Mouse (Mus musculus): ENCODE data around the gene Olig3.

Olig3 gene

DNA sequence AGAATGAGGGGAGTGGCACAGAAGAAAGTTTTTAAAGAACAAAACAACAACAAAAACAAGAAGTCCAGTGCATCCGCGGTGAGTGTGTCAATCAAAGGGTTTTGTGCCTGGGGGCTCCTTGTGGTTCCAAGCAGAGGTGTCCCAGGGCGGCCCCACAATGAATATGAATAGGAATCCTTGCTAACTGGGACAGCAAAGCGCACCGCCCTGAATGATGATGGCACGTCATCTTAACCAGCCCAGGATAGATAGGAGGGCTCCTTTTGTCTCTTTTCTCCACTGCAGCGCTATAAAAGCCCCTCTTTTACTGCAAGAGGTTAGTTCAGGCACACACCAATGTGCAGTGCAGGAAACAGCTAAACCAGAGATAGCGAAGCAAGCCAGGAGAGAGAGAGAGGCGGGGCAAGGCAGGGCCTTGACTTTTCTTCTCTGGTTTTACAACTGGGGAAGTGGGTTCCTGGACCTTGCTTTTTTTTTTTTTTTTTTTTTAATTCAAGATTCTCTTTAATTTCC lies at the start of gene Olig3:
TSS of gene Olig3 (plus strand) at position 463 of the 513 bp plus-strand sequence.
- DNase-seq (ENCODE audit: low spot score in 2 of 2), result no peak

DNA sequence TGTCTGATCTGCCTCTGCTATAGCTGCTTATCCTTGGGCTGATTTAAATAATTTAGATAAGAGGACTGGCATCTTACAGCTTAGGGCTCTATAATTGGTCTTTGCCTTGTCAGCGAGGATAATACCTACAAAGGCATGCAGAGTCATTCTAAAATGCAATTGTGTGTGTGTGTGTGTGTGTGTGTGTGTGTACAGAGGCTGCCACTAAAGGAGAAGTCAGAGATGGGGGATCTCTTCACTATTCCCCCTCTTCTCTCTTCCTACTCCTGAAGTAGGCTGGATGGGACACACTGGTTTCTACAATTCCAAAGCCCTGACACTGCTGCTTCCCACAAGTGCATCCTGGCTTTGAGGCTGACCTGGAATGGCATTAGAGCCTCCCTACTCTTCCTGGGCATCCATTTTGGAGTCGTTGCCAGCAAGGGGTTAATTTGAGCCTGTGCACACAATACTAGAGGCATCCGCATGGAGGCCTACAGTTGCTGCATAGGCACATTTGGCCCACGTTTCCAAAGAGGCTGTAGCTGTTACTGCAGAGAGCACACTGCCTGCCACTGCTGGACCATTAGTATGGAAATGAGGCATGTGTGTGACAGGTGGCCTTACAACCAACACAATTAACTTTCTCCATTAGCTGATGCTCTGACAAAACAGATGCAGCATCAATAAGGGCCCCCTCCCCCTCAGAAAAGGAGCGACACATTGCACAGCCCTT lies 46.5 kb upstream of the Olig3 start:
- DNase-seq (ENCODE audit: low spot score in 2 of 2), result no peak

DNA sequence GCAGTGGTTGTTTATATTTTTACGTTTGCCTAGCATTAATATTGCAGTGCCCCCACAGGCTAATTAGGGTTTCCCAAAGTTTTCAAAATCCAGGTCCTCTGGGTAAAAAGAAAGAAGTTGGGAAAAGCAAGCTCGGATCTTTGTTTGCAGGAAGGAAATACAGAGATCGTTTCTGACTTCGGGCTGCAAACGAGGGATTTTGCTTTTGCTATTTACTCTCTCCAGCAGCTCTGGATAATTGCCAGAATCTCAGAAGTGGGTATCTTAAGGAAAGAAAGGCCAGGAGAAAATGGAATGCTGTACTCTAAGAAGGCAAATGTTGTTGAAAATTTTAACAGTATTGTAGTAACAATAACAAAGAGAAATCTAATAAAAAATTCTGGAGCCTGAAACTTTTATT lies 45.9 kb upstream of the Olig3 start:
- no peak for DNase-seq (ENCODE audit: low spot score in 2 of 2)

DNA sequence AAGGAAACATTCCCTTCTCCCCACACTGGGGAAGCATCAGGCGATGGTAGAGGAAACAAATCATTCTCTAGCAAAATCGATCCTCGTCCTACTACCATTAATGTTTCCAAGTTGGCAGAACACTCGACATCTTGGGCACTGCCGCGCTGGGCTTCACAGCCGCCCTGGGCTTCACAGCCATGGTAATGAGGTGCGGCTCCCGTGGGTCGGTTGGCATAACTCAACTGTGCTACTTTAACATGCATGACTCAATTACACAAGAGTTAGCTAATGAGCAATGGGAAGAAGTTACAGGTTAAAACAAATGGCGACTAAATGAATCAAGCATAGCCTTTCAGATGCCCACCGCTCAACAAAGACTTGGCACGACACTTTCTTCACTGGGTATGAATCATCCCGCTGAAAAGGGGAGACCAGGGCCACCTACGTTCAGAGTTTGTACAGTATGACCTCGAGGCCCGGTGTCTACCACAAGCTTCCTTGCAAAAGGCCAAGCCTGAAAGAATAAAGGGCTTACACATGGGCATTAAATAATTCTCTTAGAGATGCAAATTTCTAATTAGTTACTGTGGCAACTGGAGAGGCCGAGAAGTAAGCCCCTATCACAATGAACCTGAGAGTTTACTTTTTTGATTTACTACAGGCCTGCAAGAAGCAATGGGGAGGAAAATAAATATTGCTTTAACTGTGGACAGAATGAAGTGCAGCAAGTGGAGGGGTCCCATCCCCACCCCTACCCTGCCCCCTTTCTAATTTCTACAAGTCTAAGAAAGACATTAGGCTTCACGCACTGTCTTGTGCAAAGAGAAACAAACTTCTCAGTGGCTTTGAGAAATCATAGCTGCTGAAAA lies 38.1 kb upstream of the Olig3 start:
- no peak for DNase-seq (ENCODE audit: low spot score in 2 of 2)

DNA sequence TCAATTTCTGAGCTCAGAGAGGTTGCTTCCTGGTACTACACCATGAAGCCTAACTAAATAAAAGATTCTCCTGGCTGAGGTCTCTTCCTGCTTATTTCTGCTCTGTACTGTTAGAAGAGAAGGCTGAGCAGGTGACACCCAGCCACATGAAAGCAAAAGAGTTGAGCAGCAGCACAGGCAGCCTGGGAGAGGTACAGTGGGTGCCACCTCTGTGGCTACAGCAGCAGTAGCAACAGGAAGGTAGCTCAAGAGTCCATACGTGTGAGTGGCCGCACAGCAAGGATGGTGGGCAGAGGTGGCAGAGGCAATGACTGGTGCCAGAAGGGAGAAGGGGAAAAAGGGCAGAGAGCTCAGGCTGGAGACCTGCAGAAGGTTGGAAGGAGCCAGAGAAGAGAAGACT lies 34.6 kb upstream of the Olig3 start:
- DNase-seq (ENCODE audit: low spot score in 2 of 2), result no peak

DNA sequence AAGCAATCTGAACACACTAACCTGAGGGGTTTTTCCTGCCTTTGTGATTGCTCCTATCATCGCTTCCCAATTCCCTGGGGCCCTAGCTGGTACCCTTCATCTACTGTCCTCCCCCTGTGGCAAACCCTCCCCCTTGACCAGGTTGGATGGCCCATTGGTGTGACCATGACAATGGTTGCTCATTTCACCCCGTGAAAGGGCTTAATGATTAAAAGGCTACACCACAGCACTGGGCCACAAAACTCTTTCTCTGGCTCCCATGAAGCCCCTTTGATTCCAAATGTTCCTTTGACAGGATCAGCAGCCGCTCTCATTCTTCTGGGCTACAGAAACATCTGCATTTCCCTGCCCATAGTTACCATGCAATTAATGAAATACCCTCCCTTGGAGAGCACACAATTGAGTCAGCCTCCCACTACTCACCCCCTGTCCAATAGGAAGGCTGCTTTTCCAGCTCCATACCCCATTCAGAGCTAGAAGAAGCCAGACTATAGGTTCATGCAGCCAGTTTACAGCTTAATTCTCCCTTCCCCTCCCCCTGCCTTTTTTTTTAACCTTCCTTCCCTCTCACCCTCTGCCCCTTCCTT lies 27.0 kb upstream of the Olig3 start:
- DNase-seq (ENCODE audit: low spot score in 2 of 2), result no peak

DNA sequence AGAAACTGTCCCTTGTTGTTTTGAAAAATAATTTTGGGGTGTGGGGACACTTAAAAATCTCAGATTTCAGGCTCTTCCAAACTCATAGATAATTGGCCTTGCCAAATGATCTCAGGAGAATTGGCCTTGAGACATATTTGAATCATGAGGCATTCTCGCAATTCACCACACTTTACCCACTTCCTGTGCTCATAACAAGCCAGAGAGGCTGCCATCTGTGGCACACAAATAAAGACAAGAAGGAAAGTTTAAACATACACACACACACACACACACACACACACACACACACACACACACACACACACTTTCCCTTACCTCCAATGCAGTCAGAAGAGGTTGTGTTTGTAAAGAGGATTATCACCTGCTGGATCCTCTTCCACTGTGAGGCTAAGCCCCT lies 22.9 kb upstream of the Olig3 start:
- DNase-seq (ENCODE audit: low spot score in 2 of 2), result no peak

DNA sequence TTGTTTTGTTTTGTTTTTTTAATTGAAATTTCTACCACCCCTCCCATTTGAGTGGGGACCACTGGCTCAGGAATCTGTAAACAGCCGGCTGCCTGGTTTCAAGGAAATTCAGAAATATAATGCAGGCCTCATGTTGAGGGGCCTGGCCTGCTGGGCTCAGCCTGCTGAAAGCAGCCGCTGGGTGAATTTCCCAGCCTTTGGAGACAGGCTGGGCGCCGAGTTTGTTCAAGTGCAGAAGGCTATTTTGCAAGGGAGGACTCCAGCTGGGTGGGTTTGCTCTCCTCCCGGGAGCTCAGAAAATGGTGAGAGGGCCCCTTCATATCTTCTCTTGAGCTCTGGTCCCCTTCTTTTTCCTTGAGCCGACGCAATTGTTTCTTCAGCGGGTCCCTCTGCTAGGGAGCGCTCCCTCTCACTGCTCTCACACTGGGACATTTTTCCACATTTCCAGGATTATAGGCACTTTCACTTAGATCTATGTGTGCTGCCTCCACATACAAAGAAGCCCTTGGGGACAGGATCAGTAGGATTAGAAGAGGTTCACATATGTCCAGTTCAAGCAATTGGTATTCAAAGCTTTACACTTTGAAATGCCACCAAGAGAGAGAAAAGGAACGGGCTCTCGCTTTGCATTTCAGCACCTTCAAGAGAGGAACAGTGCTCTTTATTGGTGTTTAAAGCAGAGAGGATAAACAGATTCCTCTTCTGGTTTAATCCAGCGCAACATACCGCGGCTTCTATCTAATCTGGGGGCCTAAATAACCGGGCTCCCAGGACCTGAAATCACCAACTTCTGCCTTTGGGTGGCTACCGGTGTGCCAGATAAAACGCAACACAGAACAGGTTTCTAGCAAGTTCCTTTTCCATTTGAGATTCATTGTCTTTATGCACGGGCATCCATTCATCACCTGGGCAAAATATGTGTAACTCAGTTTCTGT lies 17.4 kb upstream of the Olig3 start:
- DNase-seq (ENCODE audit: low spot score in 2 of 2), result no peak

DNA sequence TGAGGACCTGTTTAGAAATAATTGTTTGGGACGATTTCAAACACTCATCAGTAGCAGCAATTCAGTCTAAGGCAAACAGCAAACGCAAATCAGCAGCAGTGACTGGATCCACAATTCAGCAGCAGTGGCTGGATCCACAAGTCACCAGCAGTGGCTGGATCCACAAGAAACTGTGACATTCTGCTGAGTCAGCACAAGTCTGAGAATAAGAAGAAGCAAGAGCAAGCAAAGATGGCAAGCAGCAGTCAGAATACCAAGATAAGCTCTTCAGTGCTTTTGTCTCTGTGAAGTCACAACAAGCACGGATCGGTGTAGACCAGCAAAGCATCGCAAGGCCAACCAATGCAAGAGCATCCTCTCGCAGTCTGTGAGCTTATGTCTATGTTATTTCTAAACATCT lies 12.3 kb upstream of the Olig3 start:
- DNase-seq (ENCODE audit: low spot score in 2 of 2), result no peak

DNA sequence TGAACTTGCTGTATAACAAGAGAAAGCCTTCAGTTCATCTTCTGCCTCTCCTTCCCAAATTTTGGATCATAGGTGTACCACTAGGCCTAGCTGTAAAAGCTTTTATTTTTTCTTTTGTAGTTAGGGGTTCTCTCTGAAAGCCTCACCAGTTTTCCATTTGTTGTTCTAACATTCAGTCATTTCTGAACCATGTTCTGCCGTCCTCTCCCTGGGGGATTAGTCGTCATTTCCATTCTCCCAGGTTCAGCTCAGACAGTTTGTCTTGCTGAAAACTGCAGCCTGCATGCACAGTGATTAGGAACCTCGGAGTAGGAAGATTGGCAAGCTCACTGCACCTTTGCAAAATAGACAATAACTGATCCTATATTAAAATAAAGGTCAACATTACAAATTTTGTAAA lies 7.0 kb upstream of the Olig3 start:
- no peak for DNase-seq (ENCODE audit: low spot score in 2 of 2)

DNA sequence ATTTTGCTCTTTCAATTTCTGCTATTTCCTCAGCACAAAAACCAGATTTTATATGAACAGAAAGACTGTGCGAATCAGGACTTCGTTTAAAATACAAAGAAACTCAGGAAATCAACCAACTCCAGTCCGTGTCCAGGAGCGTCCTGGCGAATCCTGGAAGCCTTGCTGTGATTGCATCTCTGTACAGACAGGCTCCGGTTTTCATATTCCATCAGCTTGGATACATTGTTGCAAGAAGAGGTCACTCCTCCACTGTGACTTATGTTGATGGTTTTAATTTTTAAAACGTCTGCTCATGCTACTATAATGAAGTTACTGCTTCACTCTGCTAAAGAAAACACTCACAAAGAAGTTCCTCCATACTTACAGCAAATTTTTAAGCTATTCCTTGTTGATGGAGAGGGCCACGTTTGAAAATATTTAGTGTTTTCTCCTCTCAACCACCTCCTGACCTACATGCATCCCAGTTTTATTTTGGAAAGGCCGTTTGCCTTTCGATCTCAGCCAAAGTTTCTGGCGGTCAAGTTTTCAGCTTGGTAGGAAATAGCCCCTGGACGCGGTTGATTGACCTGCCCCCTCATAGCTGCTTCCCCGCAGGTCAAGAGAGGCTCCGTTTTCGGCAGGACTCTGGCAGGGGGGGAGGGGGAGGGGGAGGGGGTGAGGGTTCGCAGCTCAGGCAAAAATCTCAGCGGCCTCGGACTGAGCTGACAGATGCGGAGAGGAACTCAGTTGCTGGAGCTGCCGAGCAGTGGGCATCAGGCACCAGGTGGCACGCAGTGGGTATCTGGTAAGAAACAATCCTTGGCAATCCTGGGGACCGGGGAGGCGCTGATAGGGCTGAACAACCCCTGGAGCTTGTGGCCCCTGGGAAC lies 4.1 kb upstream of the Olig3 start:
- DNase-seq (ENCODE audit: low spot score in 2 of 2), result no peak

DNA sequence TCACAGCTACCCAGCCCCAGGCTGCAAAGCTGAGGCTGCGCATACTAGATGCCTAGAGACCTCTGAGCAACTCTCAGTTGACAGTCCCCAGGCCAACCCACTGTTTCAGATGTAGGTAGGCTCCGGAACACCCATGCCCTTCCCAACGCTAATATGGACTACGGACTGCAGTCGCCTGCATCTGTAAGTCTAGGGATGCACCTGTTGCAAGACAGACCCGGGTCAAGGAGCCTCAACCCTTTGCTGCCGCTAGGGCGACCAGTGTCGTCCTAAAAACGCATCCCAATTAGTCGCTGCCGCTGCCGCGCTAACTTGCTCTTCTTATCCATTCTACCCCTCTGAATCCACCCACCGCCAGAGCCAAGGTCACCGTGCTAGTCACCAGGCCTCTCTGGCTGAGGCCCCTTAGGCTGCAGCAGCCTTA lies 3.4 kb upstream of the Olig3 start:
- DNase-seq (ENCODE audit: low spot score in 2 of 2), result no peak

DNA sequence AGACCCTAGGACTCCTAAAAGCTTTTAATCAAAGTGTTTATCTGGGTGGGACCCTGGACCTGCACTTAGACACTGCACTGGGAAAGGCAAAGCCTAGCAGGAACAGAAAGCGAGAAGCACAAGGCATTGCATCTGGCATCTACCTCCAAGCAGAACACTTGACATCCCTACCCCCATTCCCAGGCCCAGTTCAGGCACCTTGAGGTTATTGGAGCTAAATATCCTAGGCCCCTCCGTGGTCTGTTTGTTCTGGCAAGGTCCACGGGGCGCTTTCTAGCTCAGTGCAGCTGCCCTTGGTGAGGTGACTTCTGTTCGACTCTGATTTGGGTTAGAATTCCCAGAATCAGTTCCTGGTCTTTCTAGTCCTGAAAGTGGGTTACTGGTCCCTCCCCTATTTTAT lies 2.7 kb upstream of the Olig3 start:
- DNase-seq (ENCODE audit: low spot score in 2 of 2), result no peak

DNA sequence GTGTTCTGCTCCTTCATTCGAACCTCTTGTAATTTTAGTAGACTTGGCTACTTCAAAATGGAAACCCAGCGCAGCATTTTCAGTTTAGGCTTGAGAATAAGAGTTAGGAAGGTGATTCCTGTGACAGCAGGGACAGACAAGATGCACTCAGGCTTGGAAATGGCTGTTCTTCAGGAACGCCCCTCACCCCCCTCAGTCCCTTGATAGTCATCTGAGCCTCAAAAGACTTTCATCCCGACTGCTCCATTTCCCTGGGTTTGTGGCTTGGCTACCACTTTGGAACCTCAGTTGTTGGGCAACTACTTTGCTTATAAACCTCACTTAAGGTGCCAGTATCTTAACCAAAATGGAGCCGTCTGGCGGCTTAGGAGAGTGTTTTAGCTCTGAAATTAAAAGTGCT lies 2.2 kb upstream of the Olig3 start:
- DNase-seq (ENCODE audit: low spot score in 2 of 2), result no peak

DNA sequence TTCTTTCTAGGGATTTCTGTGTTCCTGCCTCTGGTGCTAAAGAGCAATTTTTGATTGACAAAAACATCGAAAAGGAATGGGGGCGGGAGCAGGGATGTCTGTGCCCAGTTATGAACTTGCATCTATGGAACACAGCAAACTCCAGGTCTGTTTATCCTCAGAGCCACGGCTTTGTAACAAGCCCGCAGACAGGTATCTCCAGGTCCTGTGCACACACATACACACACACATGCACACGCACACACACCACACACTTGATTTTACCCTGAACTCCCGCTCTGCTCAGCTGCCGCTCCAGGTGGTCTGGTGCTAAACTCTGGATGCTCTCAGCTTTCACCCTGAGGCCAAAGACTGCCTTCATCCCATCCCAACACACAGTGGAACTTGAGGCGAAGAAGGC lies 1.3 kb upstream of the Olig3 start:
- no peak for DNase-seq (ENCODE audit: low spot score in 2 of 2)

DNA sequence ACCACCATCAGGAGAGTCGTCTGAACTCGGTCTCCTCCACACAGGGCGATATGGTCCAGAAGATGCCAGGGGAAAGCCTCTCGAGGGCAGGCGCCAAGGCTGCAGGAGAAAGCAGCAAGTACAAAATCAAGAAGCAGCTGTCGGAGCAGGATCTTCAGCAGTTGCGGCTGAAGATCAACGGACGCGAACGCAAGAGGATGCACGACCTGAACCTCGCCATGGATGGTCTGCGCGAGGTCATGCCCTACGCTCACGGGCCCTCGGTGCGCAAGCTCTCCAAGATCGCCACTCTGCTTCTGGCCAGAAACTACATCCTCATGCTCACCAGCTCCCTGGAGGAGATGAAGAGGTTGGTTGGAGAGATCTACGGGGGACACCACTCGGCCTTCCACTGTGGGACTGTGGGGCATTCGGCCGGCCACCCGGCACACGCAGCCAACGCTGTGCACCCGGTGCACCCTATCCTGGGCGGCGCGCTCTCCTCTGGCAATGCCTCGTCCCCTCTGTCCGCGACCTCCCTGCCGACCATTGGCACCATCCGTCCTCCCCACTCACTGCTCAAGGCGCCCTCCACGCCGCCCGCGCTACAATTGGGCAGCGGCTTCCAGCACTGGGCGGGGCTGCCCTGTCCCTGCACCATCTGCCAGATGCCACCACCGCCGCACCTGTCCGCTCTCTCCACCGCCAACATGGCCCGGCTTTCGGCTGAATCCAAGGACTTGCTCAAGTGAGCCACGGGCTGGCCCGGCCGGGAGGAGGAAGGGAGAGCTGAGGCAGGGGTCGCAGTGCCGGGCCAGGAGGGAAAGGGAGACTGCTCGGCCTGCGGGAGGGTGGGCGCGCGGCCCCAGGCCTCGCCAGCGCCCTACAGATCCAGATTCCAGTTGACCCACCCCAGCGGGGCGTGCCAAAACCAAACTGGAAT lies 648 bp downstream of the Olig3 start:
- DNase-seq (ENCODE audit: low spot score in 2 of 2), result no peak

DNA sequence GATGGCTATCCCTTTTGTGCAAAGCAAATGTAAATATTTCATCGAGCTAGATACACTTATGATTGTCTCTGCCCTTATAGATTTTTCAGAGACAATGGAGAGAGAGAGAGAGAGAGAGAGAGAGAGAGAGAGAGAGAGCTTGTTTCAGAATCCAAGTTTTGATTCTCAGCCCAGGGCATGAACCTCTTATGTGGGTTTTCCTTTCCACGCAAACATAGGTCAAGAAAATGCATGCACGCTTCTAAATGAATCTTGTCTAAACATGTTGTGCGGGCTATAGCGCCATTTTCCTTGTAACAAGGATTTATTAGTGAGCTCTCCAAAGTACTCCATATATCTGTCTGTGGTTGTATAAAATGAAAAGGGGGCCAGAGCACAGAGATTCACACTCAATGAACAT lies 1.5 kb downstream of the Olig3 start:
- no peak for DNase-seq (ENCODE audit: low spot score in 2 of 2)

DNA sequence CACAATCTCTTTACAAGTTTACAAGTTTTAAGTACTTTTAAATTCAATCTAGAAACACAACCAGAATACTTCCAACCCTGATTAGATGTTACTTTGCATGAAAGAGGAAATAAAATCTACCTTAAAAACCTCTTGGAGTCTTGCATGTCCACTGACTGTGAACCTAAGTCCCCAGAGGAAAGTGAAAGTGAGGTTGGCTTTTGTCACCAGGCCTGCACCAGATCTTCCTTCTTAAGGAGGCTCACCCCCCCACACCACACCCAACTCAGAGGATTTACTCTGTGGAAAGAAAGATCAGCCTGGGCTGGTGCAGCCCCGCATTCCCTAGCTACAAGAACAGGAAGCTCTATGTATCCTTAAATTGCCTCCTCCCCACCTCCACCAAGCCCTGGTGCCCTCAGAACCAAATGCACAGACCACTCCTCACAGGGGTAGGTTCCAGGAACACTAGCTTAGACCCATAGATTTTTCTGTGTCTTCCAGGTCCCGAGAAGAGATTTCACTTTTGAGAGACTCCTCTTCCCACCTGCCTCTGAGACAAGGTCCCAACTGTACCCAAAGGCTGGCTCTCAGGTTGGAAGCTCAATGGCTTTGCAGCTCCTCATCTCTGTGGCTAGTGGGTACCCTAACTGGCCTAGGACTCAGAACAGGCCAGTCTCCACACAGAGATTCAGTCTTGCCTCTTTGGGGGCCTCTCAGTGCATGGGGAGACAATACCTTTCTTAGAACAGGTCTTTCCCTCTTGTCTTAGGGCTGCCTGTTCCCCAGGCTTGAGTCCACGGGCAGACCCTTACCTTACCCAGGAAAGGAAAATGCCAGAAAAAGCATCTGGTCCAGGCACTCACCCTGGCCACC lies 4.3 kb downstream of the Olig3 start:
- DNase-seq (ENCODE audit: low spot score in 2 of 2), result no peak
